Mouse (Mus musculus) hindbrain, embryonic 13.5 days (tissue): ENCODE data around the gene Ndel1. TPM values are rescaled to one million over a fixed set of nuclear protein-coding genes. Genes with fewer than 3 reads are reported as not detected.

Experiments
- ATAC-seq: fragments of 200-750 bp; cut with Nextera tagmentation; 2 replicates; pipeline ENCODE4 v1.8.0; 2017; ENCODE audit warnings: moderate TSS enrichment; ENCODE audit not compliant: low FRiP score
- H3K27ac ChIP-seq: fragments of 300-500 bp; sonication (generic); 2 replicates; pipeline ENCODE4 v1.5.1; 2015; ENCODE audit warnings: inconsistent platforms, mild to moderate bottlenecking, moderate library complexity
- H3K27me3 ChIP-seq: fragments of 300-500 bp; sonication (generic); 2 replicates; pipeline ENCODE4 v1.6.1; 2015; ENCODE audit warnings: mild to moderate bottlenecking, inconsistent platforms
- H3K36me3 ChIP-seq: fragments of 300-500 bp; sonication (generic); 2 replicates; pipeline ENCODE4 v1.6.1; 2015; ENCODE audit warnings: mild to moderate bottlenecking, inconsistent platforms
- H3K4me1 ChIP-seq: fragments of 300-500 bp; sonication (generic); replicated peaks from 2 replicates; pipeline ENCODE4 v1.6.1; 2015; ENCODE audit warnings: inconsistent platforms
- H3K4me2 ChIP-seq: fragments of 300-500 bp; sonication (generic); 2 replicates; pipeline ENCODE4 v1.6.1; 2015; ENCODE audit warnings: inconsistent platforms, mild to moderate bottlenecking, moderate library complexity
- H3K4me3 ChIP-seq: fragments of 300-500 bp; sonication (generic); 2 replicates; pipeline ENCODE4 v1.5.1; 2015; ENCODE audit warnings: mild to moderate bottlenecking, inconsistent platforms
- H3K9ac ChIP-seq: fragments of 300-500 bp; sonication (generic); 2 replicates; pipeline ENCODE4 v1.6.1; 2015; ENCODE audit warnings: mild to moderate bottlenecking, inconsistent platforms
- H3K9me3 ChIP-seq: fragments of 300-500 bp; sonication (generic); 2 replicates; pipeline ENCODE4 v1.6.1; 2016; ENCODE audit warnings: inconsistent platforms
- WGBS: fragments of 180-500 bp; shearing (Covaris S2); methylation state at CpG from one replicate; pipeline ENCODE4 v1.1.7; 2015; 5-methylcytosine and 5-hydroxymethylcytosine counted together
- polyA plus RNA-seq: library from polyadenylated mRNA; unstranded; fragments of >200 nt; fragmentation: Nextera tagmentation; extraction: Ambion mirVana; gene quantifications from 2 replicates; pipeline ENCODE4 v1.2.1, GENCODE M21; 2015

Ndel1 gene
- polyA plus RNA-seq, 1 experiment from 2014 or later: 90.8 TPM

DNA sequence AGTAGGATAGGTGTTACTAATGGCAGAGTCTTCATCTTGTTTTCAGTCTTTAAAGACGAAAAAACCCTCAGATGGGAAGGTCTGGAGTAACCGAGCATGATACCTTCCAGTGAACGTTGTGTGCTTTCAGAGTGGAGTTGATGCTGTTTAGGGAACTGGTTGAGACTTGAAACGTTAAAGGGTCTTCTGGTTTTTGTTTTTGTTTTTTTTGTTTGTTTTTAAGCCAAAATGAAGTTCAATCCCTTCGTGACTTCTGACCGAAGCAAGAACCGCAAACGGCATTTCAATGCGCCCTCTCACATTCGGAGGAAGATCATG lies 30.3 kb upstream of the Ndel1 start:
- H3K27ac ChIP-seq: peak overlapping the region; percentile 94
- ATAC-seq: no peak
- peak overlapping the region; percentile 76 for H3K4me2 ChIP-seq
- H3K4me1 ChIP-seq: peaks cover 16% of the 10 kb centered on the region
- 0 out of 2 replicates have a peak, but pooled peaks cover 10% of the 10 kb centered on the region for H3K27me3 ChIP-seq
- 2% methylated on average over 10 of the region's 10 CpGs for WGBS
- H3K4me3 ChIP-seq: peak overlapping the region; percentile 94
- peaks cover 43% of the 10 kb centered on the region for H3K36me3 ChIP-seq
- peak overlapping the region; percentile 92 for H3K9ac ChIP-seq
- H3K9me3 ChIP-seq: no peaks in the 10 kb centered on the region

DNA sequence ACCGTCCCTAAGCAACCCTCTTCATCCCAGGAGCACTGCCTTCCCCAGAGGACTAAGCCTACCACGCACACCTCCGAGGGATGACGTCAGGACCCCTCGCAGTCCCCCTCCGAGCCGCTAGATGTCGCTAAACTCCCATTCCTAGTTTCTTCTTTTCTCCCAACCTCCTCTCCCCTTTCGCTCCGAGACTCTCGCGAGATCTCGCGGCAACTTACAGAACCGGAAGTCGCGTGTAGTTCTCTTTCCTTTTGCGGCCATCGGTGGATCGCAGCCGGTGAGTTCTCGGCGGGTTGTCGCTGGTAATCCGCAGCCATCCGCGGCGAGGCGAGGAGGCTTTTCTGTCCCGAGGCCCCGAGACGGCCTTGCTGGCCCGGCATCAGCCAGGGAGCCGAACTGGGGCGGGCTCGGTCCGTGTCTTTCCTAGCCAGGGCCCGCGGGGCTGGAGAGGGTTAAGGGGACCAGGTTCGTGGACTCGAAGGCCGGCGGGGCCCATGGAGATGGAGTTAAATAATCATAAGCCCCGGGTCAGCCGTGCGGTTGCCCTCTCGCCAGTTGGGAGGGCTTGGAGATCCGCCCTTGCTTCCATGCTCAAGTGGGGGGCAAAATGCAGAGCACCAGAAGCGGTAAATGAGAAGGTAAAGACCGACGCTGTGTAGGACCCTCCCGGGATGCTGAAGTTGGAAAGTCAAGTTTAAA lies 29.8 kb upstream of the Ndel1 start, which contains the start of gene Rpl26:
TSS of gene Rpl26 (plus strand) at position 233 of the 696 bp plus-strand sequence.
- peak within 1 kb of the TSS; percentile 92 for H3K9ac ChIP-seq
- 0 out of 2 replicates have a peak, but pooled peaks cover 10% of the 10 kb centered on the region for H3K27me3 ChIP-seq

GRCm38 (mm10) chr11:68900519-68901350 lies 29.1 kb upstream of the Ndel1 start:
- ATAC-seq: peak; percentile 65; the same call in 1 of the 2 replicates
- Histone ChIP-seq H3K9me3 (no peaks in the 10 kb centered on the region), H3K4me1 (peaks cover 16% of the 10 kb centered on the region), H3K4me3 (peak overlapping the region; percentile 94), H3K9ac (peak overlapping the region; percentile 66), H3K27ac (no peak overlapping the region), H3K36me3 (peaks cover 30% of the 10 kb centered on the region), H3K4me2 (peak overlapping the region; percentile 60), H3K27me3 (0 out of 2 replicates have a peak, but pooled peaks cover 10% of the 10 kb centered on the region)
- WGBS: 30% methylated on average over 31 of the region's 31 CpGs

More for the DNA sequence above, 29.8 kb upstream of the Ndel1 start, which contains the start of gene Rpl26:
- Histone ChIP-seq H3K27ac (peak within 1 kb of the TSS; percentile 94), H3K4me3 (peak within 1 kb of the TSS; percentile 94), H3K4me2 (peak within 1 kb of the TSS; percentile 76), H3K4me1 (peaks cover 16% of the 10 kb centered on the region), H3K36me3 (peaks cover 38% of the 10 kb centered on the region), H3K9me3 (no peaks in the 10 kb centered on the region)
- peak; percentile 91 for ATAC-seq
- WGBS: under 1% methylated on average over 52 of the region's 52 CpGs

- H3K4me1 ChIP-seq: peaks cover 16% of the 10 kb centered on the region
- WGBS: 90% methylated on average over 8 of the region's 8 CpGs
- H3K27me3 ChIP-seq: 0 out of 2 replicates have a peak, but pooled peaks cover 10% of the 10 kb centered on the region
- H3K9ac ChIP-seq: no peak overlapping the region
- peaks cover 21% of the 10 kb centered on the region for H3K36me3 ChIP-seq
- no peaks in the 10 kb centered on the region for H3K9me3 ChIP-seq
- H3K4me3 ChIP-seq: no peak overlapping the region
- ATAC-seq: no peak
- H3K4me2 ChIP-seq: no peak overlapping the region
- H3K27ac ChIP-seq: no peak overlapping the region
These were observed 28.2 kb upstream of the Ndel1 start for GRCm38 (mm10) chr11:68899815-68900214.

GRCm38 (mm10) chr11:68898790-68899189 lies 27.1 kb upstream of the Ndel1 start:
- Histone ChIP-seq H3K9me3 (no peaks in the 10 kb centered on the region), H3K36me3 (peaks cover 11% of the 10 kb centered on the region), H3K4me1 (peaks cover 16% of the 10 kb centered on the region), H3K27ac (no peak overlapping the region), H3K4me2 (no peak overlapping the region), H3K27me3 (0 out of 2 replicates have a peak, but pooled peaks cover 10% of the 10 kb centered on the region), H3K4me3 (no peak overlapping the region), H3K9ac (no peak overlapping the region)
- ATAC-seq: no peak
- 88% methylated on average over 6 of the region's 6 CpGs for WGBS

- Histone ChIP-seq H3K4me3 (no peak overlapping the region), H3K36me3 (peaks cover 1% of the 10 kb centered on the region; the same call in 1 of the 2 replicates), H3K9me3 (no peaks in the 10 kb centered on the region), H3K4me1 (peaks cover 12% of the 10 kb centered on the region), H3K9ac (no peak overlapping the region), H3K27me3 (0 out of 2 replicates have a peak, but pooled peaks cover 10% of the 10 kb centered on the region), H3K27ac (no peak overlapping the region), H3K4me2 (no peak overlapping the region)
- ATAC-seq: no peak
- 82% methylated on average over 6 of the region's 6 CpGs for WGBS
These were observed 26.2 kb upstream of the Ndel1 start for GRCm38 (mm10) chr11:68897838-68898237.

- Histone ChIP-seq H3K4me3 (no peak overlapping the region), H3K4me2 (no peak overlapping the region), H3K27ac (no peak overlapping the region), H3K27me3 (0 out of 2 replicates have a peak, but pooled peaks cover 10% of the 10 kb centered on the region), H3K9ac (no peak overlapping the region), H3K9me3 (no peaks in the 10 kb centered on the region), H3K36me3 (no peaks in the 10 kb centered on the region), H3K4me1 (peaks cover 5% of the 10 kb centered on the region; the same call in 1 of the 2 replicates)
- no peak for ATAC-seq
- WGBS: 47% methylated on average over 4 of the region's 4 CpGs
These were observed 25.5 kb upstream of the Ndel1 start for GRCm38 (mm10) chr11:68897120-68897519.

- H3K4me3 ChIP-seq: no peak overlapping the region
- H3K9ac ChIP-seq: no peak overlapping the region
- no peaks in the 10 kb centered on the region for H3K36me3 ChIP-seq
- no peak overlapping the region for H3K27ac ChIP-seq
- no peaks in the 10 kb centered on the region for H3K9me3 ChIP-seq
- 0 out of 2 replicates have a peak, but pooled peaks cover 10% of the 10 kb centered on the region for H3K27me3 ChIP-seq
- H3K4me1 ChIP-seq: peaks cover 5% of the 10 kb centered on the region; the same call in 1 of the 2 replicates
- no peak overlapping the region for H3K4me2 ChIP-seq
- no peak for ATAC-seq
- 95% methylated on average over 5 of the region's 5 CpGs for WGBS
These were observed 24.6 kb upstream of the Ndel1 start for GRCm38 (mm10) chr11:68896247-68896646.

DNA sequence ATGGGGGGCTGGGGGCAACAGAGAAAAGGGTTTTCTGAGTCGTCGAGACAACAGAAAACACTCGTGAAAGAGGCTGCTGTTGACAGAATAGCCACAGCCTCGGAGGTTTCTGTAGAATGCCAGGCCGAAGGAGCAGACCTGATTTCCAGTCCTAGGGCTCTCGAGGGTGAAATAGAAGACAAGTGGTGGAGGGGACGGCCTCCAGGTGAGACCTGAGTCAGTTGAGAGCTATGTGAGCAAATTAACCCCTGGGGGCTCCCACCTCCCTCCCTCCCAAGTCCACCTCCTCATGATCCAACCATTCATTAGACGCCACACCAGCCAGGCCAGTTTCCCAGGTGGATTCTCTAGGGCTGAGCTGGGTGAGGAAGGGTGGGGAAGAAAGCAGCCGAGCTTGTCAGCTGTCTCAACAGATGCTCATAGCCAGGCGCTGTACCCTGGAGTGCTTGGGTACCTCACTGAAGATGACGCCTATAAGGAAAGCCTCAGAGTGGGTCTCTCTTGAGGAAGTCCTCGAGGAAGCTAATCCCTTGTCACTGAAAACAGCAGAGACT lies 22.3 kb upstream of the Ndel1 start:
- no peaks in the 10 kb centered on the region for H3K9me3 ChIP-seq
- H3K4me2 ChIP-seq: no peak overlapping the region
- H3K4me3 ChIP-seq: no peak overlapping the region
- H3K27ac ChIP-seq: no peak overlapping the region
- H3K4me1 ChIP-seq: no peaks in the 10 kb centered on the region
- 0 out of 2 replicates have a peak, but pooled peaks cover 1% of the 10 kb centered on the region for H3K27me3 ChIP-seq
- 75% methylated on average over 12 of the region's 12 CpGs for WGBS
- no peak overlapping the region; the same call in 1 of the 2 replicates for H3K9ac ChIP-seq
- no peak for ATAC-seq
- no peaks in the 10 kb centered on the region for H3K36me3 ChIP-seq

DNA sequence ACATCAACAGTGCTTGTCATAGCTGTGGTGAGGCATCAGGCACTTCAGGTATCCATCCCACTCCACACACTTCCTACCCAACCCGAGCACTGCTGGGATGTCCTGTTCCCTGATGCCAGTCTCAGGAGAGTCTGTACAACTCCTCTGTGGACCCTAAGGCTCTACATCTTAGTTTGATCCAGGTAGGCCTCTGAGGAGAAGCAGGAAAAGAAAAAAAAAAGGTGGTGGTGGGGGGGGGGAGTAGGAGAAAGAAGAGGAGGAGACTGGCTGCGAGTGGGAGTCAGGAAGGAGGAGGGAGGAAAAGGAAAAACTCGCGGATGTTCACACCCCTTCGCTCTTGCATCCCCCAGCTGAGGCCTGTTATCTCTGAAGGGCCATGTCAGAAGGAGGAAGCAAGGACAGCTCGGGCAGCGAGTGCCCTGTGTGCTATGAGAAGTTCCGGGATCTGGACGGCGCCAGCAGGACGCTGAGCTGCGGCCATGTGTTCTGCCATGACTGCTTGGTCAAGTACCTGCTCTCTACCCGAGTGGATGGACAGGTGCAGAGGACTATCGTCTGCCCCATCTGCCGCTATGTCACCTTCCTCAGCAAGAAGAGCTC lies 20.7 kb upstream of the Ndel1 start:
- Histone ChIP-seq H3K27ac (no peak overlapping the region), H3K36me3 (no peaks in the 10 kb centered on the region), H3K4me2 (no peak overlapping the region), H3K9me3 (no peaks in the 10 kb centered on the region), H3K27me3 (no peaks in the 10 kb centered on the region), H3K4me1 (no peaks in the 10 kb centered on the region), H3K9ac (peak overlapping the region; percentile 8; the same call in 1 of the 2 replicates), H3K4me3 (no peak overlapping the region)
- no peak for ATAC-seq
- 80% methylated on average over 15 of the region's 15 CpGs for WGBS

DNA sequence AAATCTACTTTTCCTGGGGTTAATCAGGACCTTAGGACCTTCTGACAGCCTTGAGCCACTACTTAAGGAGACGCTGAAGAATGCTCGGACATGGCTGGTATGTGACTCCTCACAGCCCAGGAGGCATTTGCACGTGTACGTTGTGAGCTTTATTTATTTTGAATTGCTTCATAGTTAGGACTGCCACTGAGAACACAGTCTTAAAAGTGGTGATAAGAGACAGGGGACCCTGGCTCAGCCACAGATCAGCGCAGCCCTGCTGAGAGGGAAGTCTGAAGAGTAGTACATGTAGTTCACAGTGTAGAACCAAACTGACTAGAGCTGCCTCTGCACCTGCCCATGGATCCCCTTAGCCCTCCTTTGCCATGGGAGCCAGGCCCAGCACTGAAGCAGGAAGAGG lies 20.2 kb upstream of the Ndel1 start:
- H3K4me3 ChIP-seq: no peak overlapping the region
- no peaks in the 10 kb centered on the region for H3K9me3 ChIP-seq
- no peak overlapping the region for H3K4me2 ChIP-seq
- 80% methylated on average over 5 of the region's 5 CpGs for WGBS
- no peaks in the 10 kb centered on the region for H3K4me1 ChIP-seq
- no peak for ATAC-seq
- no peaks in the 10 kb centered on the region for H3K36me3 ChIP-seq
- peak overlapping the region; percentile 24; the same call in 1 of the 2 replicates for H3K9ac ChIP-seq
- no peak overlapping the region for H3K27ac ChIP-seq
- no peaks in the 10 kb centered on the region for H3K27me3 ChIP-seq

GRCm38 (mm10) chr11:68890625-68891024 lies 19.0 kb upstream of the Ndel1 start:
- H3K4me1 ChIP-seq: no peaks in the 10 kb centered on the region
- no peak overlapping the region for H3K4me2 ChIP-seq
- H3K27ac ChIP-seq: no peak overlapping the region
- no peak overlapping the region for H3K9ac ChIP-seq
- no peaks in the 10 kb centered on the region for H3K9me3 ChIP-seq
- WGBS: 36% methylated on average over 2 of the region's 2 CpGs
- no peaks in the 10 kb centered on the region for H3K27me3 ChIP-seq
- no peak for ATAC-seq
- no peaks in the 10 kb centered on the region for H3K36me3 ChIP-seq
- H3K4me3 ChIP-seq: no peak overlapping the region
